Mouse (Mus musculus) liver, embryonic 14.5 days (tissue): ENCODE measurements at regions not wholly inside any gene's neighbourhood (a gene's known extent, or its start where the extent isn't known, plus 50 kb on each side); places are given as distances from the start of the nearest gene placed in this dataset.

Experiments
- ATAC-seq: fragments of 200-750 bp; cut with Nextera tagmentation; 2 replicates; pipeline ENCODE4 v1.8.0; 2017; ENCODE audit warnings: moderate number of reproducible peaks, mild to moderate bottlenecking, moderate library complexity; ENCODE audit not compliant: insufficient read depth
- DNase-seq, 3 experiments: peaks; one replicate each; pipeline ENCODE4 v3.0.0-alpha.2; 2012 to 2013; ENCODE audit warnings: low read depth in 3 of 3, low spot score in 3 of 3
- H3K27ac ChIP-seq: fragments of 300-500 bp; sonication (generic); 2 replicates; pipeline ENCODE4 v1.5.1; 2014; ENCODE audit warnings: moderate library complexity, mild to moderate bottlenecking, control low read depth, inconsistent platforms
- H3K27me3 ChIP-seq: fragments of 300-500 bp; sonication (generic); 2 replicates; pipeline ENCODE4 v1.6.1; 2014; ENCODE audit warnings: mild to moderate bottlenecking, low read length, moderate library complexity; ENCODE audit not compliant: control insufficient read depth, insufficient read depth
- H3K36me3 ChIP-seq: fragments of 300-500 bp; sonication (generic); replicated peaks from 2 replicates; pipeline ENCODE4 v1.6.1; 2014; ENCODE audit warnings: low read depth; ENCODE audit not compliant: control insufficient read depth, insufficient read depth
- H3K4me1 ChIP-seq, 2 experiments: fragments of 200-500 bp in 1 of 2; fragments of 300-500 bp in 1 of 2; sonication (generic) in 1 of 2; replicated peaks; 2 replicates each; pipeline ENCODE4 v1.6.1; 2012 to 2014; ENCODE audit warnings: antibody characterized with exemption in 1 of 2, inconsistent platforms in 1 of 2, low read length in 1 of 2; ENCODE audit not compliant: control insufficient read depth in 2 of 2, insufficient read depth in 2 of 2
- H3K4me2 ChIP-seq: fragments of 300-500 bp; sonication (generic); 2 replicates; pipeline ENCODE4 v1.6.1; 2014; ENCODE audit warnings: low read depth, mild to moderate bottlenecking, control low read depth, moderate library complexity
- H3K4me3 ChIP-seq, 2 experiments: fragments of 200-500 bp in 1 of 2; fragments of 300-500 bp in 1 of 2; sonication (generic) in 1 of 2; 2 replicates each; pipeline ENCODE4 v1.5.1; 2012 to 2014; ENCODE audit warnings: low read depth in 2 of 2, low read length in 2 of 2, mild to moderate bottlenecking in 2 of 2, control low read depth in 1 of 2, inconsistent platforms in 1 of 2, moderate library complexity in 1 of 2; ENCODE audit not compliant: insufficient read depth in 1 of 2
- H3K9ac ChIP-seq: fragments of 300-500 bp; sonication (generic); replicated peaks from 2 replicates; pipeline ENCODE4 v1.6.1; 2014; ENCODE audit warnings: mild to moderate bottlenecking, control low read depth, moderate library complexity
- H3K9me3 ChIP-seq: fragments of 300-500 bp; sonication (generic); 2 replicates; pipeline ENCODE4 v1.6.1; 2016; ENCODE audit warnings: low read length, mixed read lengths; ENCODE audit not compliant: control insufficient read depth
- CTCF ChIP-seq: IDR thresholded peaks from 2 replicates; pipeline ENCODE4 v1.5.1; 2016; ENCODE audit warnings: antibody characterized with exemption, low read depth, control low read depth
- EP300 ChIP-seq: IDR thresholded peaks from 2 replicates; pipeline ENCODE4 v1.6.1; 2016; ENCODE audit warnings: antibody characterized with exemption, low read depth
- WGBS: fragments of 180-500 bp; shearing (Covaris S2); extraction: QIAGEN DNeasy Blood & Tissue Kit; methylation state at CpG from one replicate; pipeline ENCODE4 v1.1.7; 2014; ENCODE audit not compliant: insufficient replicate concordance; 5-methylcytosine and 5-hydroxymethylcytosine counted together

- no peak for ATAC-seq
- no peaks in the 10 kb centered on the region; the same call in 1 of the 2 replicates for H3K27me3 ChIP-seq
Measured at GRCm38 (mm10) chr13:45196363-45196762, 117.9 kb downstream of the Gm9817 start.

DNA sequence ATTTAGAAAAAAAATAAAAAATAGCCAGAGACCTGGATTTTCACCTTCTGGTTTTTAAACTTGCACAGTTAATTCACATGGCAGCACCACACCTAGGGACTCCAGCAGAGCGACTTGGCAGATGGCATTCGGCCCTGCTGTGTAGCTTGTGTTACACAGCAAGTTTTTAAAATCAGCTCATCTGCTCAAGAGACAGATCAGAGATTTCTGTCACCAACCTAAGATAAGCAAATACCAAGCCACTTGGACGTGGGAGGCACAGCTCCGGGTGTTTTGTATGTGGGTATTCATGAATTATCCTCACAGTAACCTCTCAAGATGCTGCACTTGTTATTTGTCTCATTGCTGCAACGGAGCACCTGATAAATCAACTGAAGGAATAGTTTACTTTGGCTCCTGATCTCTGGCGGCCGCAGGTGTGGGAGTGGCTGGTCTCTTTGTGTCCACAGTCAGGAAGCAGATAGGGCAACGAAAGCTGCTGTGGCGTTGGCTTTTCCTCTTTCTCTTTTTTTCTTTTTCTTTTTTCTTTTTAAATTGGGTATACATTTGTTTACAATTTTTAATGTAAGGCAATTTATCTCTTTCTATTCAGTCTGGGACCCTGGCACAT is 122.1 kb downstream of the Gm9817 start:
- ATAC-seq, result no peak
- DNase-seq, result no peak
- no peaks in the 10 kb centered on the region for H3K4me1 ChIP-seq
- no peaks in the 10 kb centered on the region for H3K36me3 ChIP-seq
- H3K27ac ChIP-seq, result no peak overlapping the region
- no peaks in the 10 kb centered on the region for H3K9me3 ChIP-seq
- no peaks in the 10 kb centered on the region; the same call in 1 of the 2 replicates for H3K27me3 ChIP-seq
- 50% methylated on average over 9 of the region's 9 CpGs for WGBS
- TF ChIP-seq EP300 (no peak), CTCF (no peak)
- no peak overlapping the region for H3K4me2 ChIP-seq
- no peak overlapping the region for H3K4me3 ChIP-seq
- H3K9ac ChIP-seq, result no peak overlapping the region

More at GRCm38 (mm10) chr13:45196363-45196762, 117.9 kb downstream of the Gm9817 start:
- H3K9me3 ChIP-seq, result no peaks in the 10 kb centered on the region
- H3K27ac ChIP-seq, result no peak overlapping the region
- TF ChIP-seq EP300 (no peak), CTCF (no peak)
- no peak overlapping the region for H3K4me2 ChIP-seq
- H3K4me3 ChIP-seq, result no peak overlapping the region
- no peaks in the 10 kb centered on the region for H3K36me3 ChIP-seq
- H3K9ac ChIP-seq, result no peak overlapping the region
- no peak for DNase-seq
- no peaks in the 10 kb centered on the region for H3K4me1 ChIP-seq

- Histone ChIP-seq H3K27me3 (peaks cover 4% of the 10 kb centered on the region; the same call in 1 of the 2 replicates), H3K4me1 (no peaks in the 10 kb centered on the region), H3K9me3 (no peaks in the 10 kb centered on the region), H3K4me3 (no peak overlapping the region), H3K4me2 (no peak overlapping the region), H3K36me3 (no peaks in the 10 kb centered on the region), H3K27ac (no peak overlapping the region), H3K9ac (no peak overlapping the region)
- ATAC-seq (no peak), DNase-seq (no peak)
- TF ChIP-seq CTCF, result no peak
- TF ChIP-seq EP300, result no peak
- 48% methylated on average over 6 of the region's 6 CpGs for WGBS
Measured at GRCm38 (mm10) chr13:45204856-45205255, 126.4 kb downstream of the Gm9817 start.

DNA sequence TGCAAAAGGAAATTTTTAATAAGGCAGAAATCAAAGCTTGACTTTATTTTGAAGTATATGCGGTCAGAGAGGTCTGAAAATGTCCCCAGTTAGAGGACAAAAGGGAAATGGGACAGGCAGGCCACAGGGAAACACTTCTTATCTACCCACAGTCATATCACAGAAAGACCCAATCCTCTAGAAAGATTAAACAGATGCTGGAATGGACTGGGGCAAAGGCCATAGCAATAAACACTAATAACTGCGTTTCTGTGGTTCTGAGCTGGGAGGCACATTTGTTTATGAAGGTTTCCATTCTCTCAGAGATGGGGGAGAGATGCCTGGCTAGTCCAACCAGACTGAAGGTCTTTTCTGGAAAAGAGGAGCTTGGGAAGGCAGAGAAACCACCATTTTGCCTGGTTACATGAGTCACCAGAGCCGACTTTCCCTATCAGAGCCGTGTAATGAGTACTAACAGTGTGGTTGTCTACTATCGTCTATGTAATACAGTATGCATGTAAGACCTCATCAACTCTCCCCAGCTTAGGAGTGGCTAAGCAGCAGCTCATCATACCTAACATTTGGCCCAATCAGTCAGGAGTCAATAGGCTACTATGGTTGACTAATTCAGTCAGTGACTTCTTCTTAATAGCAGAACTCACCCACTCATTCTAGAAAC is 130.2 kb downstream of the Gm9817 start:
- DNase-seq (no peak), ATAC-seq (no peak)
- no peaks in the 10 kb centered on the region for H3K36me3 ChIP-seq
- no peak overlapping the region for H3K4me3 ChIP-seq
- no peak overlapping the region for H3K9ac ChIP-seq
- 57% methylated on average over 5 of the region's 5 CpGs for WGBS
- H3K27ac ChIP-seq, result no peak overlapping the region
- no peaks in the 10 kb centered on the region for H3K4me1 ChIP-seq
- no peak overlapping the region for H3K4me2 ChIP-seq
- H3K9me3 ChIP-seq, result no peaks in the 10 kb centered on the region
- TF ChIP-seq EP300 (no peak), CTCF (no peak)
- peaks cover 7% of the 10 kb centered on the region for H3K27me3 ChIP-seq

- WGBS, result 62% methylated on average over 9 of the region's 9 CpGs
Measured at GRCm38 (mm10) chr13:45211241-45211640, 132.7 kb downstream of the Gm9817 start.

More at GRCm38 (mm10) chr13:45211241-45211640, 132.7 kb downstream of the Gm9817 start:
- Histone ChIP-seq H3K9me3 (no peaks in the 10 kb centered on the region), H3K9ac (no peak overlapping the region), H3K27me3 (peaks cover 7% of the 10 kb centered on the region), H3K36me3 (no peaks in the 10 kb centered on the region), H3K4me1 (no peaks in the 10 kb centered on the region), H3K4me3 (no peak overlapping the region), H3K4me2 (no peak overlapping the region), H3K27ac (no peak overlapping the region)
- TF ChIP-seq EP300, result no peak
- TF ChIP-seq CTCF, result no peak
- DNase-seq, result no peak
- no peak for ATAC-seq
